Mouse (Mus musculus): ENCODE data around the gene Entpd8. TPM values are rescaled to one million over a fixed set of nuclear protein-coding genes. Genes with fewer than 3 reads are reported as not detected.

Gene Entpd8
- total and polyA plus RNA-seq, 3 experiments: not detected

DNA sequence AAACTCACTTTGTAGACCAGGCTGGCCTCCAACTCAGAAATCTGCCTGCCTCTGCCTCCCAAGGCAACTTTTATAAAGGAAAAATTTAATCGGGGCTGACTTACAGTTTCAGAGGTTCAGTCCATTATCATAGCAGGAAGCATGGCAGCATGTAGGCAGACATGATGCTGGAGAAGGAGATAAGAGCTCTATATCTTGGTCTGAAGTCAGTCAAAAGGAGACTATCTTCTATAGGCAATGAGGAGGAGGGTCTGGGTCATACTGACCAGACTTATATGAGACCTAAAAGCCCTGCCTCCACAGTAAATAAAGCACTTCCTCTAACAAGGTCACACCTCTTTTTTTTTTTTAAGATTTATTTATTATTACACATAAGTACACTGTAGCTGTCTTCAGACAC lies 15.8 kb upstream of the Entpd8 start:
- no peak overlapping the region for H3K4me3 ChIP-seq
- intact Hi-C loops (cut with DNase I): no loop called here
- H3K27ac ChIP-seq: no peak overlapping the region
- DNase-seq: no peak
- H3K9ac ChIP-seq (ENCODE audit: low read depth, low read length): no peak overlapping the region
- no peaks in the 10 kb centered on the region for H3K79me2 ChIP-seq (replicated peaks; ENCODE audit: control insufficient read depth, insufficient read depth, low read length)
- no peaks in the 10 kb centered on the region for H3K4me1 ChIP-seq (ENCODE audit: control insufficient read depth, insufficient read depth, low read length)
- TF ChIP-seq POLR2A (IDR thresholded peaks at IDR 0.05; ENCODE audit: insufficient read depth, low read depth, low read length) (no peak), CTCF (IDR thresholded peaks at IDR 0.05) (no peak), EP300 (IDR thresholded peaks at IDR 0.05; ENCODE audit: insufficient read depth, low read depth, low read length) (no peak)
- 73% methylated on average over 1 of the region's 1 CpGs for WGBS
- no peaks in the 10 kb centered on the region for H3K36me3 ChIP-seq (ENCODE audit: control insufficient read depth, insufficient read depth, low read length)
- no peaks in the 10 kb centered on the region for H3K27me3 ChIP-seq (ENCODE audit: control insufficient read depth, insufficient read depth, low read length)

DNA sequence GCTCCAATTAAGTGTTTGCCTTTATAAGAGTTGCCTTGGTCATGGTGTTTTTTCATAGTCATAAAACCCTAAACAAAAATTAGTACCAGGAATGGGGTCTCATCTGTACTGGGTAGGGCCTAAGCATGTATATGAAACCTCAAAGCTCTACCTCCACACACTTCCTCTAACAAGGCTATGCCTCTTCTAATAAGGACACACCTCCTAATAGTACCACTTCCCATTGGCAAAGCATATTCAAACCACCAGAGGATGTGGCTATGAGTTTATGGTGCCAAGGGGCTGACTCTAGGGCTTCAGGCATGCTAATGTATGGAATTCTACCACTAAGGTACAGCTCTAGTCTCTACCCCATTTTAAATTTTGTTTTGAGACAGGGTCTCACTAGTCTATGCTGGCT lies 14.6 kb upstream of the Entpd8 start:
- Histone ChIP-seq H3K9ac (ENCODE audit: low read depth, low read length) (no peak overlapping the region), H3K79me2 (replicated peaks; ENCODE audit: control insufficient read depth, insufficient read depth, low read length) (no peaks in the 10 kb centered on the region), H3K27me3 (ENCODE audit: control insufficient read depth, insufficient read depth, low read length) (no peaks in the 10 kb centered on the region), H3K27ac (no peak overlapping the region), H3K4me1 (ENCODE audit: control insufficient read depth, insufficient read depth, low read length) (no peaks in the 10 kb centered on the region), H3K36me3 (ENCODE audit: control insufficient read depth, insufficient read depth, low read length) (no peaks in the 10 kb centered on the region), H3K4me3 (no peak overlapping the region)
- DNase-seq: no peak
- intact Hi-C loops (cut with DNase I): no loop called here
- TF ChIP-seq CTCF (IDR thresholded peaks at IDR 0.05): no peak
- TF ChIP-seq POLR2A (IDR thresholded peaks at IDR 0.05; ENCODE audit: insufficient read depth, low read depth, low read length): no peak
- TF ChIP-seq EP300 (IDR thresholded peaks at IDR 0.05; ENCODE audit: insufficient read depth, low read depth, low read length): no peak

DNA sequence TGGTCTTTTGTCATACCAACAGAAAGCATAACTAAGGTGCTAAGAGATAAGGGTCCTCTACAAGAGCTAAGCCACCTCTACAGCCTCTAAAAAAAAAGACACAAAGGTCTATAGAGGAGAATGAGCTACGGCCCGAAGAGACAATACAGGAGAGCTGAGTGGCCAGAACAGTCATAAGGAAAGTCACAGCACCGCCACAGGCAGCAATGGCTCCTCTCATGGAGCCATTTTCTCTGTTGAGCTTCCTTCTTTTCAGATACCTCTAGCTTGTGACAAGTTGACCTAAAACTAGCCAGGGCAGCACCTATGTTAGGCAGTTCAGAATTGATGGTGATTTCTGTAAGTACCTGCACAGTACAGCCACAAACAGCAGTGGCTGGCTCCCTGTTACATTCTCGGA lies 13.6 kb upstream of the Entpd8 start:
- H3K36me3 ChIP-seq (ENCODE audit: control insufficient read depth, insufficient read depth, low read length): no peaks in the 10 kb centered on the region
- 76% methylated on average over 4 of the region's 4 CpGs for WGBS

DNA sequence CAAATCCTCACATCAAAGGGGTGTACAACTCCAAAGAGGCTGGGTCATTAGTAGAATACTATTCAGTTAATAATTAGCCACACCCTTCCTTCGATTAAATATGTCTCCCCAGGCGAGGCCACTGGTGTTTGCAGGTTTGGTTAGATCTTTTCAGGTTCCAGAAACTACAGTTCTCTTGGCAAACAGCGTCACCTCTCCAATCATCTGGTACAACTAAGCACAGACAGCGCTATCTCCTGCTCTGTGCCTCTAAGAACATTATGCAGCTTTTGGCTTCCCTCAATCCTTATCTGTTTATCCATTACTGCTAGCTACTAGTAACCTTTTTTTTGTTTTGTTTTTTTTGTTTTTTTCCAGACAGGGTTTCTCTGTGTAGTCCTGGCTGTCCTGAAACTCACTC lies 10.6 kb upstream of the Entpd8 start:
- H3K79me2 ChIP-seq (replicated peaks; ENCODE audit: control insufficient read depth, insufficient read depth, low read length): no peaks in the 10 kb centered on the region
- no peaks in the 10 kb centered on the region for H3K4me1 ChIP-seq (ENCODE audit: control insufficient read depth, insufficient read depth, low read length)
- no peaks in the 10 kb centered on the region for H3K27me3 ChIP-seq (ENCODE audit: control insufficient read depth, insufficient read depth, low read length)
- no peaks in the 10 kb centered on the region for H3K36me3 ChIP-seq (ENCODE audit: control insufficient read depth, insufficient read depth, low read length)
- H3K9ac ChIP-seq (ENCODE audit: low read depth, low read length): no peak overlapping the region
- 73% methylated on average over 4 of the region's 4 CpGs for WGBS
- DNase-seq: no peak
- no peak overlapping the region for H3K27ac ChIP-seq
- no peak overlapping the region for H3K4me3 ChIP-seq
- TF ChIP-seq POLR2A (IDR thresholded peaks at IDR 0.05; ENCODE audit: insufficient read depth, low read depth, low read length) (no peak), CTCF (IDR thresholded peaks at IDR 0.05) (no peak), EP300 (IDR thresholded peaks at IDR 0.05; ENCODE audit: insufficient read depth, low read depth, low read length) (no peak)
- intact Hi-C loops (cut with DNase I): no loop called here

More for the DNA sequence above, 13.6 kb upstream of the Entpd8 start:
- no peak overlapping the region for H3K9ac ChIP-seq (ENCODE audit: low read depth, low read length)
- no peaks in the 10 kb centered on the region for H3K27me3 ChIP-seq (ENCODE audit: control insufficient read depth, insufficient read depth, low read length)
- H3K27ac ChIP-seq: no peak overlapping the region
- DNase-seq: no peak
- H3K4me1 ChIP-seq (ENCODE audit: control insufficient read depth, insufficient read depth, low read length): no peaks in the 10 kb centered on the region
- TF ChIP-seq CTCF (IDR thresholded peaks at IDR 0.05) (no peak), POLR2A (IDR thresholded peaks at IDR 0.05; ENCODE audit: insufficient read depth, low read depth, low read length) (no peak), EP300 (IDR thresholded peaks at IDR 0.05; ENCODE audit: insufficient read depth, low read depth, low read length) (no peak)
- no peak overlapping the region for H3K4me3 ChIP-seq
- intact Hi-C loops (cut with DNase I): no loop called here
- no peaks in the 10 kb centered on the region for H3K79me2 ChIP-seq (replicated peaks; ENCODE audit: control insufficient read depth, insufficient read depth, low read length)

DNA sequence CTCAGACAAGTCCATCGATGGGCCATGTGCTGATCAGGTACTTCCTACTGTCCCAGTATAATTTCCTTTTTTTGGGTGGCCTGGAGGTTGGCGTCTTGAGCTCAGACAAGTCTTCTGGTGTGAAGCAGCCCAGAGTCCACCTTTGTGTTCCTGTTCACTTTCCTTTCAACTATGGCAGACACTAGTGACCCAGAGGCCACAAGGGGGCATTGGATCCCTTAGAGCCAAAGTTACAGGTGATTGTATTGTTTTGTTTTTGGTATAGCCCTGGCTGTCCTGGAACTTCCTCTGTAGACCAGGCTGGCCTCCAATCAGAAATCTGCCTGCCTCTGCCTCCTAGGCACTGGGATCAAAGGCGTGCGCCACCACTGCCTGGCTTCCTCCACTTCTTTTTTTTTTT lies 7.7 kb upstream of the Entpd8 start:
- intact Hi-C loops (cut with DNase I): no loop called here
- Histone ChIP-seq H3K36me3 (ENCODE audit: control insufficient read depth, insufficient read depth, low read length) (no peaks in the 10 kb centered on the region), H3K4me1 (ENCODE audit: control insufficient read depth, insufficient read depth, low read length) (no peaks in the 10 kb centered on the region), H3K9ac (ENCODE audit: low read depth, low read length) (no peak overlapping the region), H3K4me3 (no peak overlapping the region), H3K27ac (no peak overlapping the region), H3K27me3 (ENCODE audit: control insufficient read depth, insufficient read depth, low read length) (no peaks in the 10 kb centered on the region), H3K79me2 (replicated peaks; ENCODE audit: control insufficient read depth, insufficient read depth, low read length) (no peaks in the 10 kb centered on the region)
- no peak for DNase-seq
- TF ChIP-seq EP300 (IDR thresholded peaks at IDR 0.05; ENCODE audit: insufficient read depth, low read depth, low read length): no peak
- peak; percentile 21 for TF ChIP-seq CTCF (IDR thresholded peaks at IDR 0.05)
- TF ChIP-seq POLR2A (IDR thresholded peaks at IDR 0.05; ENCODE audit: insufficient read depth, low read depth, low read length): no peak
- WGBS: 90% methylated on average over 4 of the region's 4 CpGs

DNA sequence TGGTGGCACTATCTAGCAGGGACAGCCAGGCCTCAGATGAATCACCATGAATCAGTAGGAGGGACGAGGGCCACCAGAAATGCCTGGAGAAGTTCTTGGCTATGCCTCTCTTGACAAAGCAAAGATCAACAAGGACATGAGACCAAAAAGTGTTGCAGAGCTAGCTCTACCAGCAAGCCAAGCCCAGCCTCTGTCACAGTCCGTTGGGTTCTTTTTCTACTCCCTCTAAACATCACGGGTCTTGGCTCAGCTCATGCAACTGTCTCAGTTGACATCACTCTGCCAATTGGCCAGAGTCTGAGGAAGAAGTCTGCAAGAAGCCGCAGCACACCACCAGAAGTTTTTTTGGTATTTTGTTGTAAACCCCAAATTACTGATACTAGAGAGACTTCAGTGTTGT lies 4.6 kb upstream of the Entpd8 start:
- no peak overlapping the region for H3K4me3 ChIP-seq
- H3K36me3 ChIP-seq (ENCODE audit: control insufficient read depth, insufficient read depth, low read length): no peaks in the 10 kb centered on the region
- no peaks in the 10 kb centered on the region for H3K27me3 ChIP-seq (ENCODE audit: control insufficient read depth, insufficient read depth, low read length)
- TF ChIP-seq EP300 (IDR thresholded peaks at IDR 0.05; ENCODE audit: insufficient read depth, low read depth, low read length) (no peak), CTCF (IDR thresholded peaks at IDR 0.05) (no peak)
- WGBS: 65% methylated on average over 4 of the region's 4 CpGs
- DNase-seq: peak in 1 of 2 experiments; percentile 12
- no peak overlapping the region for H3K27ac ChIP-seq
- intact Hi-C loops (cut with DNase I): no loop called here
- no peaks in the 10 kb centered on the region for H3K79me2 ChIP-seq (replicated peaks; ENCODE audit: control insufficient read depth, insufficient read depth, low read length)
- H3K4me1 ChIP-seq (ENCODE audit: control insufficient read depth, insufficient read depth, low read length): no peaks in the 10 kb centered on the region
- H3K9ac ChIP-seq (ENCODE audit: low read depth, low read length): no peak overlapping the region

All from heart, adult 2 months (tissue).